Mouse (Mus musculus): ENCODE results near the gene Gm3264.
A peak's percentile ranks its signal among the peaks of the same experiment; 100 is the strongest.
"Not testable (repeated sequence)": the region's sequence is repeated elsewhere in the genome, so short reads cannot be mapped to it uniquely, and the experiment has no call there.

Gene Gm3264

GRCm38 (mm10) chr14:4855299-4855980 lies at the start of gene Gm3264:
Gene Gm3264, plus strand, starts transcription at chr14:4855576.
- DNase-seq: peak in 1 of 2 experiments; percentile 25

- peak; percentile 3 to 49 for DNase-seq
Measured at GRCm38 (mm10) chr14:4806421-4806820, 49.0 kb upstream of the Gm3264 start.

- DNase-seq: peak; percentile 1 to 39
Measured at GRCm38 (mm10) chr14:4821950-4822349, 33.4 kb upstream of the Gm3264 start.

GRCm38 (mm10) chr14:4837806-4838205 lies 17.6 kb upstream of the Gm3264 start, which contains the start of gene Gm3269:
Gene Gm3269, plus strand, starts transcription at chr14:4838106.
- DNase-seq: not testable (repeated sequence)

- not testable (repeated sequence) for DNase-seq
Measured at GRCm38 (mm10) chr14:4892116-4892515, 36.7 kb downstream of the Gm3264 start, which contains the start of gene Gm3278. Gene Gm3278, plus strand, starts transcription at chr14:4892416.

Data from kidney, postnatal 25 days (tissue).